Mouse (Mus musculus) 3134 (cell line): ENCODE data around the gene Lgals9.
"Not testable (repeated sequence)": the region's sequence is repeated elsewhere in the genome, so short reads cannot be mapped to it uniquely, and the experiment has no call there.

ENCODE experiments used
- DNase-seq: peaks from one replicate; pipeline ENCODE4 v3.0.0-alpha.2; 2011; ENCODE audit warnings: low spot score; ENCODE audit not compliant: insufficient read length; ENCODE audit errors: extremely low read depth

The Lgals9 gene

GRCm38 (mm10) chr11:79008007-79008775 lies 23.4 kb upstream of the Lgals9 start:
- no peak for DNase-seq

GRCm38 (mm10) chr11:79007356-79007755 lies 22.6 kb upstream of the Lgals9 start:
- DNase-seq: not testable (repeated sequence)

GRCm38 (mm10) chr11:79006417-79006816 lies 21.7 kb upstream of the Lgals9 start:
- no peak for DNase-seq

DNA sequence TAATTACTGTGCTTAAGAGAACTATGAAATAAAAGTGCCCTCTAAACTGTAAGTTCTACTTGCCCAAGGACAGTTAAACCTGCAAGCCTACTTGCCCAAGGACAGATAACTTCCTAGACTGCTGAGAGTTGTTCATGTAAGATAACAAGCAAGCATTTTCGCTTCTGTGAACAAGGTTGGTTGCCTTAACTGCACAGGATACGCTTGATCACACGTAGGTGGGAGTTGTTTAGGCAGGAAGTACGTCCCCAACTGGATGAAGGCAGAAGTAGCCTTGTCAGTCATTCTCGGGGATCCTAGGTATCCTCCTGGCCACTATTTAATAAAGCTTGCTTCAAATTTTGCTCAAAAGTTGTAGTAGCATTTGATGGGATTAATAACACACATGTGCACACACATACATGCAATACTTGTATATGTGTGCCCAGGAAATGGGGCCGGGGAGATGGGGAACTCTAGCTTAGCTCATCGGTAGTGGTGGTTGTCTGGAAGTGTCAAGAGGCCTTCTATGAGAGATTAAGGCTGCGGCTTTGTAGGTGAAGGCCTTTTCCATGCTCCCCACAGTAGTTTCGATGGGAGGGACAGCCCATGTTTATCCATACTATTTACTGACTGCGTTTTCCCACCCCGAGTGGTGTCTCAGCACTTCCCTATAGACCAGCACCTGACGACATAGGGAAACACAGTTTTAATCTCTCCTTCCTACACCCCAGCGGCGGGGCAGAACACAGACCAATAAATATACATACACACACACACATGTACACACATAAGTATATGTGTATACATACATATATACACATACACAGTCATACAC lies 21.0 kb upstream of the Lgals9 start:
- no peak for DNase-seq

GRCm38 (mm10) chr11:79003769-79004638 lies 19.3 kb upstream of the Lgals9 start:
- no peak for DNase-seq

DNA sequence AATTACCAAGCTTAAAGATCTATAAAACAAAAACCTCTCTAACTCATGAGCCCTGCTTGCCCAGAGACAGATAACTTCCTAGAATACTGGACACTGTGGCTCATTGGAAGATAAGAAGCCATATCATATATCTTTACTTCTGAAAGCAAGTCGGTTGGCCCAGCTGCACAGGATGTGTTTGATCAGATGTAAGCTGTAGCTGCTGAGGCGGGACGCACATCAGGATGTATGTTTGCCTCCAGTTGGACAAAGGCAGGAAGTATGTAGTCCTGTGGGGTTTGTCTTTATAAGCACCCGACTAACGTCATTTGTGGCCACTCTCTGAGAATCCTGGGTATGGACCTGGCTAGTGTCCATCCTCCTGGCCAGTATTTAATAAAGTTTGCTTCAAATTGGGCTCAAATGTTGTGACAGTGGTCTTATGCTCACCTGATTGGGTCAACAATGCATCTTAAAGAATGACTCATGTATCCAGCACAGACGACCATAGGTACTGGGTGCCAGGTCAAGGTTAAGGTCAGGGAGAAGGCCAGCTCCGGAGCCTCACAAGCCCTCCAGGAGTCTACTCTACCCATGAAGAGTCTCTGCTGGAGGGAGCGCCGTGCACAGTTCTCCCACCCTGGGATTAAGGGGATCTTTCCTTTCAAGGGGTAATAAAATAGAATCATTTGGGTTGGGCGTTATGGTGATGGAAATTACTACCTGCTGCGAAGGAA lies 18.5 kb upstream of the Lgals9 start:
- no peak for DNase-seq

DNA sequence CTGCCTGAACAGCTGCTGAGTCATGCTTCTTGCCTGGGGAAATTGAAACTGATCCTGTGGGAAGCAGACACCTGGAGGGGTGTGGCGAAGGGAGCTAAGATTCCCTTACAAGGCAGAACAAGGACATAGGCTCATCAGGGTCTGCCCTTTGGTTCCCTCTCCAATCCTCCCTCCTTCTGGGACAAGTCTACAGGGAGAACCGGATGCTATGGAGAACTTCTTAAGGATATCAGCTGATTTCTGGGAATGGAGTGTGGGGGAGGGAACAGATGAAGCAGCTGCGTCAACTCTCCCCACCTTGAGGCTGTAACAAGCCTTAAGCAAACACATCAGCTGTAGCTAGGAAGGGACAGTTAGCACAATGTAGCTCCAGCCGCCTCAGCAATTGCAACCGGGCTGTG lies 17.8 kb upstream of the Lgals9 start:
- DNase-seq: no peak

DNA sequence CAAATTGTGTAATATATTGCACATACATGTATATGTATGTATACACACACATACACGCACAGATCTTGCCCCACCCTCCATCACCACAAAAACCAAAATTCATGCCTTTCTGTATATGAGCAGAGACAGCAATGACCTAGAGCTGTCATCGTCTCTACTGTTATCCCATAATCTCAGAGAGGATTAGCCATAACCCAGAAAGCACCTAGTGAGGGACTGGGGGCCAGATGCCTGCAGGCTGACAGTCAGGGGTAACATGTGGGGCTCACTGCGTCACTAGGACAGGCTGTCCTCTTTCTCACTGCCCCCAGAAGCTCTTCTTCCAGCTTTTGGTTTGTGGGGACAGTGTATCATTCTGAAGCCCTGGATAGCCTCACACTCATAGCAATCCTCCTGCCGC lies 17.1 kb upstream of the Lgals9 start:
- no peak for DNase-seq

DNA sequence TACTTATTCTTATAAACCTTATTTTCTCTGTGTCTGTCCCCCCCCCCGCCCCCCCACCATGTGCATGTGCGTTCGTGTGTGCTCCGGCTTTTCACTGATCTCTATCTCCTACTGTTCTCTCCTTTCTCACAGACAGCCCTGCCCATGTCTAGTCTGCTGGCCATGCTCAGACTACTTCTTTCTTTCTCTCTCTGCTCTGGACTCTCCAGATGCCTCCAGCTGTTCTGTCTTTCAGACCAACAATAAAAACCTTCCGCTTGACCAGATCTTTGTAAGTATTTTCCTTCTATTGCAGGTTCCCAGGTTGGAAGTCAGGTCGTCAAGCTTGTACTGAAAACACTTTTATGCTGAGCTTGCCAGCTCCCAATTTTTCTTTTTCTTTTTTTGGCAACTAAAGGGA lies 14.4 kb upstream of the Lgals9 start:
- no peak for DNase-seq

GRCm38 (mm10) chr11:78990875-78991543 lies 6.3 kb upstream of the Lgals9 start:
- DNase-seq: not testable (repeated sequence)

- no peak for DNase-seq
Measured at GRCm38 (mm10) chr11:78990096-78990495, 5.3 kb upstream of the Lgals9 start.

DNA sequence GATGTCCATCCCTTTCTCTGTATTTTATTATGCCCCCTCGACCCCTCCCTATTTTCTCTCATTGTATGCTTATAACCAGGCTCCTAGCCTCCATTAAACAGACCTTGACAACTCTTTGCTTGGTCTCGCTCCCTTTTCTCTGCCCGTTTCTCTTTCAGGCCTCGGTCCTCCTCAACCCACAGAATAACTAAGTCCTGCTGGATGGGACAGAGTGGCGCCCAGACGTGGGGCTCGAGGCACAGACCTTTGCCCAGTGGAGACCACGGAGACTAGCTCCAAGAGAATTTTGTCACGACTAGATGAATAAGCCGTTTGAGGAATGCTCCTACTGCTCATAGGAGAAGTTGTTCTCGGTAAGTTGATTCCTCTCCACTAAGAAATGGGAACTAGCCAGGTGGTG lies 4.5 kb upstream of the Lgals9 start:
- DNase-seq: not testable (repeated sequence)

- no peak for DNase-seq
Measured at GRCm38 (mm10) chr11:78986311-78987002, 1.7 kb upstream of the Lgals9 start.

DNA sequence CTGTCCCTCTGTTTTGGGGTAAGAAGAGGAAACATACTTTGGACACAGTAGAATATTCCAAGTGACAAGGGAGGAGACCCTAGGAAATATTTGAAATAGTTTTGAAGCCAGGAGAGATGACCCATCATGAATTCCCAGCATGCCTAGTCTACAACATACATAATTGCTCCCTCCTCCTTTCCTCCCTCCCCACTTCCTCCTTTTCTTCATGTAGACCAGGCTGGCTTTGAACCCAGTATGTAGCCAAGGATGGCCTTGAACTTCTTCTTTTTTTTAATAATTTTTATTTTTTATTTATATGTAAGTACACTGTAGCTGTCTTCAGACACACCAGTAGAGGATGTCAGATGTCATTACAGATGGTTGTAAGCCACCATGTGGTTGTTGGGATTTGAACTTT lies 759 bp upstream of the Lgals9 start:
- no peak for DNase-seq

DNA sequence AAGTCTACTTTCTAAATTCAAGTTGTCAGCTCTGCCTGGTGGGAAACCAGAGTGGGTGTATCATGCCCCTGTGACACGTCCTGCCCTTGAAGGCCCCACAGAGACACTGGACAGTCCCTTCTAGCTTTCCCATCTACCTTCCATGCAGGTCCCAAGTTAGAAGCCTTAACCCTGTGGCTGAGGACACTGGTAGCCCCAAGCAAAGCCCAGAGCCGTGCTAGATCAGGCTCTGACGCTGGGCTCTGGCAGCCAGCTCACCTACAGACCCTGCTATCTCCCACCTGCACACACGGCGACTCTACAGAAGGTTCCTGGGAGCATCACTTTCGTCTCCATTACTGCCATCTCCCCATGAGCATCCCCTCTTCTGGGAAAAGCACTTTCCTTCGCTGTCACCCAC lies 1.2 kb downstream of the Lgals9 start:
- DNase-seq: no peak

GRCm38 (mm10) chr11:78982513-78983291 lies 2.0 kb downstream of the Lgals9 start:
- no peak for DNase-seq

GRCm38 (mm10) chr11:78982042-78982441 lies 2.7 kb downstream of the Lgals9 start:
- DNase-seq: no peak

- DNase-seq: no peak
Measured at GRCm38 (mm10) chr11:78980083-78980634, 4.6 kb downstream of the Lgals9 start.
